Mouse (Mus musculus) layer of hippocampus, adult 11-12 months (tissue): ENCODE data around the gene Prtg.

ENCODE experiments used
- DNase-seq: peaks from one replicate; pipeline ENCODE4 v3.0.0; 2022; ENCODE audit warnings: low spot score

Gene Prtg

DNA sequence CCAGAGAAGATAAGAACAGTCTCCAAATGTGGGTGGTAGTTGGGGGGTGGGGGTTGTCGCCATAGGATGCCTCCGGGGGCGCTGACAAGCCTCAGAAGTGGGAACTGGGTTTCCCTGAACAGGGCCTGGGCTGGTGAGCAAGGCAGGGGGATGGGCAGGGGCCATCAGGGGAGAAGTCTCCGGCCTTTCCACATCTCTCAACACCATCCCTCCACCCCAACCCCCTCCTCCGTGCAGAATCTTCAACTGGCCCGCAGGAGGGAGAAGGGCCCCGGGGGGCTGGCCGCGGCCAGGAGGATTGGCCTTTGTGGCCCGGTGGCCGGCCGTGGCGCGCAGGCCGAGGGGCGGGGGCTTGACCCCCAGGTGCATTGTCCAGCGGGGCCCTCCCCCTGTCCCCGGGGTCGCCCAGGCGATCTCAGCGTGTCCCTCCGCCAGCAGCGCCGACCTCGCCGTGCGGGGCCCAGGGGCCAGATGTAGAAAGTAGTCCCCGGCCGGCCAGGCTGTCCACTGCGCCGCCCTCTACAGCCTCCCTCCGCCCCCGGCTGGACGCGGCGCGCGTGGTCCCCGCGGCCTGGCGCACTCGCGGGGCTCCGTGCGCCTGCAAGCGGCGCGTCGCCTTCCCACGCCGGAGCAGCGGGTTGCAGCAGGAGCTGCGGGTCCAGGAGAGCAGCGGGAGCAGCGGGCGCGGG lies at the start of gene Prtg:
TSS of gene Prtg (plus strand) at position 144 of the 689 bp plus-strand sequence.
- DNase-seq: peak; percentile 18

DNA sequence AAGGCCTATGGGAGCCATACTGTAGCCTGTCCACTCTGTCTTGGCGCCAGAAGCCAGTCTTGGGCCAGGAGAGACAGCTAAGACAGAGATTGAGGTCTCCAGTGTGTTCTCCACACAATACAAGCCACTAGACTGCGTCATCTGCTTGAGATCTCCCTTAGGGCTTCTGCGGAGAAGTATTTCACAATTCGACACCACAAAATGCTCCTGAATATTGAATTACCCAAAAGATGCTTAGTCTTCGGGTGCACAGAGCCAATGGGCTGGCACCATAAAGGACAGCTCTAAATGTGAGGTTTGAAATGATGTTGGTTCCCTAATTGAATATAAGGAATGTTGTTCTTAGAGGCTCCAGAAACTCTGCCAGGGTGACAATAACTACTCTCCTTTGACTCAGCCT lies 49.5 kb upstream of the Prtg start:
- no peak for DNase-seq

DNA sequence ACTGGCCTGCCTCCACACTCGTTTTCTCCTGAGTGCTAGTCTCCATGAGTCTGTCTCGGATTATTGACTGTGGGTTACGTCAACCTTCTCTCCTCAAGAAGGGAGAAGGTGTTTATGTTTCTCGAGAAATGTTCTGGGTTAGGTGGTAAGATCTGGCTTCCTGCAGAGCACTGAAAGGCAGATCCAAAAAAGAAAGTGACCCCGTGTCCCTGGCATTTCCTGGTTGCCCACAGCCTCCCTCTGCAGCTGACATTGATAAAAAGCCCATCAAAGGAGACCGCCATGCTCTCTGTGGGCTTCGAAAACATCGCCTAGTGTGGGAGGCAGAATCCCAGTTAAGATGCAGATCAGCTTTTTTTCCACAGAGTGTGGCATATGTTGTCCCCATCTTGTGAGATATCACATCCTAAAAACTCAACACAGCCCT lies 48.0 kb upstream of the Prtg start:
- DNase-seq: peak; percentile 43

DNA sequence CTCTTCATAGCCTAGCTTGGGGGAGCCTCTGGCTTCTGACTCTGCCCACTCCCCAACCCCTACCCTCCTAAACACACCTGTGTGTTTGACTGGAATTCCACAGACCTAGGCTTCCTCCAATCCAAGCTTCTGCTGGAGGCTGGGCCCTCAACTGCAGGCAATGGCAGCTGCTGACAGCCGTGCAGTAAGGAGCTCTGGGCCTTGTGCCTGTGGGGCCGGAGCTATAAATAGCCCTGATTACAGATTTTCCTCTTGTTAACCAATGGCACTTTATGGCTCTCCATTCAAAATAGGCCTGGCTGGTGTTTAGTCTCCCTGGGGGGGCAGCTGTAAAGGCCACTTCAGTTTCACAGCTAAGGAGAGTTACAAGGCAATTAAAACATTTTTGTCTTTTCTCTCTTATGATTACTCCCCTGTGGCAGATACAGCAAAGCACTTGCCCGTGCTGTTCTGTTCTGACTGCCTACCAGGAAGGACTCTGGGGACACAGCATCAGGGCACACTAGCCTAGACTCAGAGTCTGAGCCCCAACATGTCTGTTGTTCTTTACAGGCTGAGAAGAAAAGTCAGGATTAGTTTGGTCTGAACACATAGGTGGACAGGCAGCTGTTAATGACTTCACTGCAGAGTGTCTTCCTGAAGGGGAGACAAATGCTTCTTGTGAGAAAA lies 43.5 kb upstream of the Prtg start:
- peak; percentile 43 for DNase-seq

DNA sequence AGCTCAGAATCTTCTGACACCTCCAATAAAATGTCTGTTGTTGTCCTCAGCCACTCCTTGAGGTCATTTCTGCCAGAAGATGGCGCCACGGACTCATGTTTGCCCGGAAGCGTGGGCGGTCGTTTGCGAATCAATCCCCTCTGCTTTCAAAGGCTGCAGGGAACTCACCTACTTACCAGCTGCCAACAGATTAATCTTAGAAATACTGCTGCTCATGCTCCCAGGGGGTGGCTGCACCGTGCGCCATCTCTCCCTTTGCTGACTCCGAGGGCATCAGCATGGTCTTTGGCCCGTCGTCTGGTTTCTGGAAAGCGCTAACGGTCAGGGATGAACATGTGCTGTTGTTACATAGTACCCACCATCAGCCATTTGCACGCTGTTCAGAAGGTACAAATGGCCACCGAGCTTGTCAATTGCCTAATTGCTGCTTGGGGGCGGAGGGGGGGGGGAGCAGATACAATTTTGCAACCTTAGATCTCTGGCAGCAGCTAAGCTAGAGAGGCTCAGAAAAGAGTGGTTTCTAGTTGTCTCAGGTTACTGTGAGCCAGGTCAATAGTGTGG lies 39.8 kb upstream of the Prtg start:
- peak; percentile 96 for DNase-seq

DNA sequence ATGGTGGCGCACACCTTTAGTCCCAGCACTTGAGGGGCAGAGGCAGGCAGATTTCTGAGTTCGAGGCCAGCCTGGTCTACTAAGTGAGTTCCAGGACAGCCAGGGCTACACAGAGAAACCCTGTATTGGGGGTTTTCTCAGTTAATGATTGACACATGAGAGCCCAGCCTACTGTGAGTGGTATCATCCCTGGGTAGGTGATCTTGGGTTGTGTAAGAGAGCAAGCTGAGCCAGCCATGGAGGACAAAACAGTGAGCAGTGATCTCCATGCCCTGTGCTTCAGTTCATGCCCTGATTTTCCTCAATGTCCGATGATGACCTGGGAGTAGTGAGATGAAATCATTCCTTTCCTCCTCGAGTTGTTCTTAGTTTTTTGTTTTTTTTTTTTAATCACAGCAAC lies 31.7 kb upstream of the Prtg start:
- no peak for DNase-seq

DNA sequence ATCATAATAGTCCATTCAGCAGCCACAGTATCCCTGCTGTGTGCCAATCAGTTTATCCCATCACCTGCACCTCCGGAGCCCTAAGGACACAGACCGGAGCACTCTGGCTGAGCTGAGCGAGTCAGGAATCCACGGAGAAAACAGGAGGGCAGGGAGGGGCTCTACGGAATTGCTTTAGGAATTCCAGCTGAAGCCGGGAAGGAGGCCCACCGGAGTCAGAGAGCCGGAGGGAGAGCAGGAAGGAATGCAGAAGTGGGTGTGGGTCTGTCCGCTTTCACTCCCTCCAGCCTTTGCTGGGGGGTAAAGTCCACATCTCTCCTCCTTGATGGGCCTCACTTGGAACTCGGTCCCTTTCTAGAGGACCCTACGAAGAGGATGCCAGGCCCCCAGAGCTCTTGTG lies 27.7 kb upstream of the Prtg start:
- no peak for DNase-seq

DNA sequence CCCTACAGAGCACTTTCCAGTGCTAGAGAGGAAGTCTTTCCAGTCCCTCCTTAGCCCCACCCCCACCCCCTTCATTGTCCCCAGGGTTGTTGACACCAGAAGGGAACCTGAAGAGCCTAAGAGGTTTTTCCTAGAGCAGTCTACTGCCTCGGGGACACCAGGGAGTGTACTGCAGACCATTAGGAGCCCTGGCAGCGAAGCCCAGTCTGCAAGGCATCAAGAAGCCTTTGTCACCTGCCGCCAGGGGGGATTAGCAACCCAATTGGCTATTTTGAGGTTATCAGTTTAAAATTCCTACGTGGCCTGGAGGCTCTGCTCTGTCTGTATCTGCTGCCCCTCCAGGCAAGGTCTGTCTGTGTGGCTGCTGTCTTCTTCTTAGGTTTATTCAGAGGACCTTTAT lies 26.9 kb upstream of the Prtg start:
- no peak for DNase-seq

DNA sequence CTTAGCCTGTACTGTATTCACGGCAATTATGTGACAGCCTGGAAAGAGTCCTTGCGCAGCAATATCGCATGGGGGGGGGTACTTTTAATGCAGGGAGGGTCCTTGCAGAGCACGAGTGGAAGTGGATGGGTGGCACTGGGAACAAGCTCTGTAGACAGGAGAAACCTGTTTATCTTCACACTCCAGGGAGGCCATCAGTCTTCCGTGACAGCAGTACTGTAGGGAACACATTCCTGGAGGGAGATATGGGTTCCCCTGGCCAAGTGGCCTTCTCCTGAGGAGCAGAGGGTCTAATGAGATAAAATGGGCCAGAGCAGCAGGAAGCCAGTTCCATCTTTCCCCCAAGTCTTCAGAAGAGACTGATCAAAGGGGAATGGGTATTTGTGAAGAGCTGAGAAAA lies 26.0 kb upstream of the Prtg start:
- DNase-seq: no peak

DNA sequence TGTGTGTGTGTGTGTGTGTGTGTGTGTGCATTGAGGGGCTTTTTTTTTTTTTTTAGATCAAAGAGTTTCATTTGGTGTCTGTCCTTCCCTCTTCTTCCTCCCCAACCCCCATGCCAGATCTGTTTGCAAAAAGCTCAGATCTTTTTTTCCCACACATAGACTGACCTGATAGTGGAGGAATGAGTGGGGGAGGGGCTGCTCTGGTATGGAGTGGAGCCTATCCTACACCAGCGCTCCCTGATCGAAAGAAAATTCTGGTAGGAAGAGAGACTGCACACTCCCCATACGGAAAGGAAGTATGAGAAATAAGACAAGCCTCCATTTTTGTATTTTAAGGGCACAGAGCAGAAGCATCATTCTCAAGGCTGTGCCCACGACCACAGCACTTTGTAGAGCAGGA lies 25.2 kb upstream of the Prtg start:
- DNase-seq: no peak

DNA sequence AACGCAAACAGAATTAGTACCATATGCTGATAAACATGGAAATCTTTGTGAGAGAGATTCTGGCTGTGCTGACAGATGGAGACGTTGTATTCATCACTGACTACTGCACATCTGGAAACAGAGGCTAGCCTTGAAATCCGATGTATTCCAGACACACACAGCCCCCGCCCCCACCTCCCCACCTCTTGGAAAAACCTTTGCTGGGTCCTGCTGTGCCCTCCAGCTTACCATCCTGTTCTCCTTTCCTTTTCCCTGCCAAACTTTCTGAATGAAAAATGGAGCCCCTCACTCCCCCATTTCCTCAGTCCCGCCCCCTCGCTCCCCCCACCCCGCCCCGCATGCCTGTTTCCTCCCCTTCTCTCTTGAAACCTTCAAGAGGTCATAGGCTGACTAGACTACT lies 24.6 kb upstream of the Prtg start:
- DNase-seq: no peak

DNA sequence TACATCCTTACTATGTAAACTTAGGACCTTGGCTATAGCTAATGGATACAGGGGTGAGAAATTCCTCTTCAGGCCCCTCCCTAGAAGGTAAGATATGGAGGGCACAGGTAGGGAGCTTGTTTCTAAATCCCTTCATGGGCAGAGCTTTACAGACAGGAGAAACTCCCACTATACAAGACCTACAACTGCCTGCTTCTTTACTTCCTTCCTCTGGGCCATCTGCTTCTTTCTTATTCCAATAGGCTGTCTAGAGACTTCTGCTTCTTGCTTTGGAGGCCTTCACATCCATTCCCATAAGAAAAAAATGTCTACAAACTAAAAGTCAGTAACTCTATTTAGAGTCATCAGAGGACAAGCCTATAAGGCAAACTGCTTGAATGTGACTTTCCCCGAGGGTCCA lies 18.9 kb upstream of the Prtg start:
- DNase-seq: no peak

DNA sequence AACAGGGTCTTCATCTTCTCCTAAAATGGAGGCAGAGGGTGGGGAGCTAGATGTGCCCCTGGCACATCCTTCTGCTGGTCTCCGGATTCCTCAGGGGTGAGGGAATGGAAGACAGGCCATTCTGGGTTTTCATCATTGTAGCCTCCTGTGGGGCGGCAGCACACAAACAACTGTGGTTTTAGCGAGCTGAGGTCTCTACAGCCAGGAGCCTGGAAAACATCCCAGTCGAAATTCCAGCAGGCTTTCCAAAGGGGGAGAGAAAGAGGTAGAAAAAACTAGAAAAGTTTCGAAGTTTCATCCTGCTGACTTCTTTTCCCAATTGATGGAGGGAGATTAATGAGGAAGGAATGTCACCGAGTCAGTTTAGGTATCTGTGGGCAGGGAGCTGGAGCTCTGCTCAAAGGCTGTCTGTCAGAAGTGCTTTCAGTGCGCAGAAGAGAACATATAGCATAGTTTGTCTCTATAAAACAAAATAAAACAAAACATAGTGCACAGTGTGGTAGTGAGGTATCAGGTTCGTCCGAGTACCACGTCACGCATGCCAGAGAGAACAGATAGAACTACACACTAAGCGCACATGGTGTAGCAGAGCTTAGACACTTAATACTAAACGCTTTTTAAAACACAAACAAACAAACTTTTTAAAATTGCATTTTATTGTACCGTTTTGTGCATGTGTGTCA lies 16.0 kb upstream of the Prtg start:
- no peak for DNase-seq

DNA sequence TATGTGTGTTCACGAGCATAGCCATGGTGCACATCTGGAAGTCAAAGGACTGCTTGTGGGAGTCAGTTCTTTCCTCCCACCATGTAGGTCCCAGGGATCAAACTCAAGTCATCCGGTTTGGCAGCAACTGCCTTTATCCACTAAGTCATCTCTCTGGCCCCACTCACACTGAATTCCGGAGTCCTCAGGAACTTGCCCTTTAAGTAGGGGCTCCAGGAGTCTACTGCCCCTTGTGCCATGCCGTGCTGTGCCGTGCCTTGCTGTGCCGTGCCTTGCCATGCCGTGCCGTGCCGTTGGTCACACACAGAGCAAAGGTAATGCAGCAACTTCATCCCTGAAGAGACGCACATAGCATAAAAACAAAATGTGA lies 15.5 kb upstream of the Prtg start:
- no peak for DNase-seq

DNA sequence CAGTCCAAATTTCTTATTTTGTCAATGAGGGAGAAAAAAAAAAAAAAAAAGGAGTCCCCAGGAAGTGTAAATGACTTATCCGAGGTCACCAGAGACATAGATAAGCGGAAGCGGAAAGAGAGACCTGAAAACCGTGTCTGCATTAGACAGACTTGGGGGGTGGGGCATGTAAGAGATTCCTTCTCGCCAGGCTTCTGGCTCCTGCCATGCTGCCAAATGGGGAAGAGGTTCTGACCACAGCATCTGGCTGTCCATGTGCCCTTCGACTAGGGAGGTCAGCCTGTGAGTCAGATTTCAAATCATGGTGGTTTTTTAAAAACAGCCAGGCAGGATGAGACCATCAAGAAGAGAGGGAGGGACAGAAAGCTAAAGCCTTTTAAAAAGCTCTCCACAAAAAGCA lies 15.0 kb upstream of the Prtg start:
- DNase-seq: no peak

DNA sequence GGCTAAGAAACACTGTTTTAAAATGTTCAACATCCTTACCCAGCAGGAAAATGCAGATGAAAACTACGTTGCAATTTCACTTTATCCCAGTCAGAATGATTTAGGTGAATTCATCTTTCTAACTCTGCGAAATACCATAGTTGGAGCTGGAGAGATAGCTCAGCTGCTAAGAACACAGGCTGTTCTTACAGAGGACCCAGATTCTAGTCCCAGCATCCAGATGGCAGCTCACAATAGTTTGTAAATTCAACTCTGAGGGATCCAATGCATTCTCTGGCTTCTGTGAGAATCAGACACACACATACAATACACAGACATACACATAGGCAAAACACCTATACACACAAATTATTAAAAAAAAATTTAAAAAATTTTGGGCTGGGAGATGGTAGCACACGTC lies 11.4 kb upstream of the Prtg start:
- DNase-seq: peak; percentile 16

DNA sequence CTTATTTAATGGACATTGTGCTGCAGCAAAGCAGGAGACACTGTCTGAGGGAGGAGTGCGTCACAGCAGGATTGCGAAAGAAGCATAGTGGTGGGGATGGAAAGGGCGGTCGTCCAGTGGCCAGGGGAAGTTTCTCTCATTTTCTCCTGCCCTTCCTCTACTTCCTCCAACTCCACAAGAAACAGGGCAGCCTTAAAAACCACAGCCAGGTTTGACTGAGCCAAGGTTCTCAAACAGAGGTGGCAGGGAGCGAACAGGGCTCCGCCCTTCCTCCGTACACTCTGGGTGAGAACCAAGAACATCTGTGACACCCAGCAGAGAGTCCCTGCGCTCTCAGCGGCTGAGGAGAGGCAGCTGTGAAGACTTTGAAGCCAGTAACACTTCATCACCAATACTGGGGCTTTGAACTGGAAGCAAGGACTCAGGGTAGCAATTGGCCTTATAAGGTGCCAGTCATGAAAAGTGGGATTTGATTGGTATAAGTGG lies 9.5 kb upstream of the Prtg start:
- no peak for DNase-seq

DNA sequence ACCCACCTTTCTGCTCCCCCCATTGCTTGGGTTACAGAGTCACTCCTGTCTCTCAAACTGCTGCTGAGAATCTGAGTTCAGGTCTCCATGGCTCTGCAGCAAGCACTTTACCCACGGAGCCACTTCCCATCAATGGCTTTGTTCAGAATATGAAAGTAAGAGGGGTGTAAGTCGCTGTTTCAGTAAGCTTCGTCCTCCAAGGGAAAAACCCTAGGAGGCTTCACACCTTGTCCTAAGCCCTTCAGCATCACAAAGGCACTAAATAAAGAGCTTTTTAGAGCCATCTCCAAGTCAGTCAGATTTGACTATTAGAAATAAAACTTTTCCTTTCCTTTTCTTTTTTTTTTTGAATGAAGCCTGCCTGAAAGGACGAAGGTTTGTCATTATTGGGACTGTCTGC lies 3.4 kb upstream of the Prtg start:
- no peak for DNase-seq

DNA sequence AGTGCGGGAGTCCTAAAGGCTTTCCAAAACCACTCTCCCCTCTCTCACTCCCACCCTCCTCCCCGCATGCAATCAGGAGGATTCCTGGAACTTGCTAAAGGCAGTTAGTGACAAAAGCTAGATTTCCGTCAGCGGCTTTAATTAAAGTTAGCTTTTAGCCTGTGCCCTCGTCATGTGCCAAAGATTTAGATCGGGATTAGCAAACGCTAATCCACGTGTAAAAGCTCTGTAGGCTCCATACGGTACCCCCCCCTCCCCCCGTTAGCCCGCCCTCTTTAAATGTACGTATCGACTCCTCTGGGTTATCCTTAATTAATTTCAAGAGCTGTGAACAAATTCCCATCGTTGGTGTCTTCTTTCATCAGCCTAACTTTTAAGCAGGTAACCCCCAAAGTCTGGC lies 528 bp upstream of the Prtg start:
- no peak for DNase-seq

DNA sequence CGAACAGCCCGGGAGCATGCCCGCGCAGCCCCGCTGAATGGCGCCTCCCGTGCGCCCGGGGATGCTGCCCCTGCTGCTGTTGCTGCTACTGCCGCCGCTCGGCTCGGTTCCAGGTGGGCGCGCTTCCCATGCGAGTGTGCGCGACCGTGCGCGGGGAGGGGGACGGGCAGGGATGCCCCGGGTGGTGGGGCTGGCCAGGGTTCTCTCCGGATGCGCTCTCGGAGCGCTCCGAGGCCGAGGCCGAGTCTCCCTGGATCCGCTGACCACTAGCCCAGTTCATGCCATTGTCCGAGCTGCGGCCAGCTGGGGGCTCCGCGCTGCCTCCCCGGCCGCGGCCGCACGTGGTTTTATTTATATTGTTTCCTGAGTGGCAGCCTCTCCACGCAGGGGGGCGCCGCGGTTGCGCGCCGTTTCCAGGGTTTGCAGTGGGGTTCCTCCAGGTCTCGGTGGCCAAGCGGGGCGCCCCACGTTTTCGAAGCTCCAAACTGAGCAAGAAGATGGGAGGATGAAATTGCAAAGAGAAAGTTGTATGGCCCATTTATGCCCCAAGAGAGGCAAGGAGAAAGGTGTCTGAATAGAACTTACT lies 839 bp downstream of the Prtg start:
- DNase-seq: peak; percentile 66

DNA sequence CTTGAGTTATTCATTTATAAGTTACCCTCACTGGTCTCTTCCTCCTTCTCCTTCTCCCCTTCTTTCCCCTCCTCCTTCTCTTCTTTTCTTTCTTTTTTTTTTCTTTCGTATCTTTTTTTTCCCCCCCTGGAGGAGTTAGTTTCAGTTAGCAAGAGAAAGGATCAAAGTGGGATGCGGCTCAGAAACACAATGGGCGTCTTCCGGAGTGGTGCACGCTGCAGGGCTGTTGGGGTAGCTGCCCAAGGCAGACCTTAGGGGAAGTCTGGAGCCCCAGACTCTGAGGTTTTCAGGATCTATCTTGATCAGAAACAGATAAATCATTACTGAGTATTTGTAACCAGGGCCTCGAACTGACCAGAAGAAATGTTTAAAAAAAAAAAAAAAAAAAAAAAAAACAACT lies 1.5 kb downstream of the Prtg start:
- no peak for DNase-seq

DNA sequence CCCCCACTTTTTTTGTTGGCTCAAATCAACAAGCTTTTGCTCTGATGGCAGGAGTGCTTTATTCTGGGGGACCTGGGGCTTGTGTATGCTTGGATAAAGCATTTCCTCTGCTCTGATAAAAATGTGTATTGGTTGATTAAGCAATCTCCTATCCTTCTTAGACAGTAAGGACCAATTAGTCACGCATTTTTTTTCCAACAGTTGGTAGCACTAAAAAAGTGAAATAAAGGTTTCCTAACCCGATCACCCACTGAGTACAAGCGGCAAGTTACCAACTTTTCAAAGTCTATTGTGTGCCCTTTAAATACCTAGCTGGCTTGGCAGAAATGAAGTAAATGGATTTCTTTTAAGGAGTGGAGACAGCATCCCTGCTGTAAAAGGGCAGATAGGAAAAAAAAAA lies 1.9 kb downstream of the Prtg start:
- no peak for DNase-seq

DNA sequence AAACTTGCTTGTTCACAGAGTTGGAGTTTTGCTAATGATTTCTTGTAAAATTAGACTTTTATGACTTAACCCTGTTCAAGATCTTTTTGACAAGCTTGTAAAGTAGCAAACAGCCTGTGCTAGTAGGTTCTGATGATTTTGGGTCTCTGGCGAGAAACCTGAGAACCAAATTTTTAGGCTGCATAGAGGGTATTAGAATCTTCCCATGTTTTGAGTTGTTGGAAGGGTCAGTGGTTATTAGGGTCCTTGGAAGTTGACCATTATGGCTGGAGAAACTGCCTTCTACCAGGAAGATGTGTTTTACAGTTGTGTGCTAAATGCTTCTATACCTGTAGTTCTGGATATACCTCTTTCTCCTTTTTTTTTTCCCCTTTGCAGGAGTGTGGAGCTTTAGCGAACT lies 2.4 kb downstream of the Prtg start:
- no peak for DNase-seq
